Mouse (Mus musculus) myocyte (in vitro differentiated cells): ENCODE results near the gene Pcnx3.

Source experiments
- CEBPB ChIP-seq: IDR thresholded peaks from 2 replicates; pipeline ENCODE4 v1.6.1; 2011; ENCODE audit warnings: mild to moderate bottlenecking, moderate library complexity; ENCODE audit not compliant: poor library complexity, insufficient read depth, severe bottlenecking
- E2F4 ChIP-seq: IDR thresholded peaks from one replicate; pipeline ENCODE4 v1.6.1; 2011; ENCODE audit warnings: mild to moderate bottlenecking, control low read depth, moderate library complexity; ENCODE audit not compliant: insufficient read depth
- MAX ChIP-seq: IDR thresholded peaks from one replicate; pipeline ENCODE4 v1.6.1; 2011; ENCODE audit warnings: low read depth, mild to moderate bottlenecking, control low read depth
- MYOD1 ChIP-seq, 3 experiments: IDR thresholded peaks; one replicate each; pipeline ENCODE4 v1.6.1; 2011; ENCODE audit warnings: control low read depth in 2 of 3, low read depth in 2 of 3, mild to moderate bottlenecking in 2 of 3, moderate library complexity in 1 of 3; ENCODE audit not compliant: insufficient read length in 2 of 3, control insufficient read depth in 1 of 3
- MYOG ChIP-seq, 3 experiments: IDR thresholded peaks; one replicate each; pipeline ENCODE4 v1.6.1; 2011; ENCODE audit warnings: control low read depth in 2 of 3, low read depth in 2 of 3, mild to moderate bottlenecking in 2 of 3; ENCODE audit not compliant: insufficient read length in 2 of 3, control insufficient read depth in 1 of 3, insufficient read depth in 1 of 3
- POLR2A ChIP-seq: IDR thresholded peaks from one replicate; pipeline ENCODE4 v1.6.1; 2011; ENCODE audit warnings: low read depth, mild to moderate bottlenecking, control low read depth, moderate library complexity; ENCODE audit not compliant: insufficient read length
- POLR2AphosphoS2 ChIP-seq: IDR thresholded peaks from one replicate; pipeline ENCODE4 v1.6.1; 2011; ENCODE audit warnings: low read depth, control low read depth; ENCODE audit not compliant: insufficient read length
- REST ChIP-seq: IDR thresholded peaks from one replicate; pipeline ENCODE4 v1.6.1; 2011; ENCODE audit warnings: mild to moderate bottlenecking, control low read depth, moderate library complexity; ENCODE audit not compliant: insufficient read depth, insufficient read length
- SRF ChIP-seq: IDR thresholded peaks from one replicate; pipeline ENCODE4 v1.6.1; 2011; ENCODE audit warnings: low read depth; ENCODE audit not compliant: control insufficient read depth, insufficient read length
- TCF12 ChIP-seq: IDR thresholded peaks from one replicate; pipeline ENCODE4 v1.6.1; 2011; ENCODE audit warnings: mild to moderate bottlenecking, control low read depth; ENCODE audit not compliant: poor library complexity, insufficient read depth, severe bottlenecking
- TCF3 ChIP-seq: IDR thresholded peaks from one replicate; pipeline ENCODE4 v1.6.1; 2011; ENCODE audit warnings: low read depth, control low read depth; ENCODE audit not compliant: insufficient read length
- USF1 ChIP-seq: IDR thresholded peaks from one replicate; pipeline ENCODE4 v1.6.1; 2011; ENCODE audit warnings: low read depth, mild to moderate bottlenecking, control low read depth, moderate library complexity

DNA sequence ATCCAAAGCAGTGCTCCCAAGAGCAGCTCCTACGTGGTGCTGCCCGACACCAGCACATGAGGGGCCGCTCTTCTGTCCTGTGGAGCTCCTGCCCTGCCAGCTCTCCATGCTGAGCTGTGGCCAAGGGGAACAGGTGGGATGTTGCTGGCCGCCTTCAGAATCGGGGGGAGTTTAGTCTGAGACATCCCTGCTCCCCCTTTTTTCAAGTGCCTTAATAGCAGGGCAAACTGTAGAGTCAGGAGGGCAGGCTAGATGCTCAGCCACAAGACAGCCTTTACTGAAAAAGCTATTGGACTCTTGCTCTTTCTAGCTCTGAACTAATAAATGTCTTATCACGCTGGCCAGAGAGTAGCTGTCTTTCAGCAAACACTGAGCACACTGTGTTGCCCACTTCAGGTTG lies 40.9 kb downstream of the Pcnx3 start:
- TF ChIP-seq POLR2A (no peak), SRF (no peak), MAX (no peak), POLR2AphosphoS2 (no peak), USF1 (no peak), E2F4 (no peak), TCF12 (no peak), CEBPB (no peak), REST (no peak), MYOG (IDR thresholded peaks at IDR 0.05; ENCODE audit: control insufficient read depth in 1 of 3, insufficient read depth in 1 of 3, insufficient read length in 2 of 3, low read depth in 2 of 3) (no peak), MYOD1 (IDR thresholded peaks at IDR 0.05; ENCODE audit: control insufficient read depth in 1 of 3, insufficient read length in 2 of 3, low read depth in 2 of 3) (no peak), TCF3 (no peak)
